Mouse (Mus musculus) kidney, adult 2 months (tissue): Measurements from ENCODE around the gene Havcr2. TPM values are rescaled to one million over a fixed set of nuclear protein-coding genes. Genes with fewer than 3 reads are reported as not detected.

Experiments
- DNase-seq: peaks from one replicate; pipeline ENCODE4 v3.0.0; 2021
- H3K27ac ChIP-seq: fragments of 200-500 bp; 2 replicates; pipeline ENCODE4 v1.5.1; 2012; ENCODE audit warnings: low read depth, low read length, control low read depth, inconsistent platforms; ENCODE audit not compliant: insufficient read depth
- H3K27me3 ChIP-seq: fragments of 200-500 bp; replicated peaks from 2 replicates; pipeline ENCODE4 v1.6.1; 2012; ENCODE audit warnings: mild to moderate bottlenecking, moderate library complexity, low read length, inconsistent platforms; ENCODE audit not compliant: control insufficient read depth, insufficient read depth
- H3K36me3 ChIP-seq: fragments of 200-500 bp; 2 replicates; pipeline ENCODE4 v1.6.1; 2012; ENCODE audit warnings: mild to moderate bottlenecking, moderate library complexity, low read length, inconsistent platforms; ENCODE audit not compliant: control insufficient read depth, insufficient read depth
- H3K4me1 ChIP-seq: fragments of 200-500 bp; 2 replicates; pipeline ENCODE4 v1.6.1; 2011; ENCODE audit warnings: low read length; ENCODE audit not compliant: control insufficient read depth, insufficient read depth
- H3K4me3 ChIP-seq: fragments of 200-500 bp; 2 replicates; pipeline ENCODE4 v1.5.1; 2011; ENCODE audit warnings: mild to moderate bottlenecking, low read depth, low read length, control low read depth; ENCODE audit not compliant: insufficient read depth
- CTCF ChIP-seq: fragments of 200-500 bp; conservative IDR thresholded peaks from 2 replicates; pipeline ENCODE4 v1.5.1; 2011; ENCODE audit warnings: low read depth, mild to moderate bottlenecking, control low read depth, low read length, moderate library complexity, mixed read lengths; ENCODE audit not compliant: insufficient read depth, insufficient read length
- POLR2A ChIP-seq: fragments of 200-500 bp; IDR thresholded peaks from one replicate; pipeline ENCODE4 v1.6.1; 2011; ENCODE audit warnings: low read depth, low read length, control low read depth
- WGBS: fragments of 180-500 bp; shearing (Covaris S2); methylation state at CpG from one replicate; pipeline ENCODE4 v1.1.7; 2018; 5-methylcytosine and 5-hydroxymethylcytosine counted together
- polyA plus RNA-seq: library from polyadenylated mRNA; depleted of rRNA; stranded (reverse); fragments of >200 nt; gene quantifications from 2 replicates; pipeline ENCODE4 v1.2.3, GENCODE M21; 2012

The Havcr2 gene
- polyA plus RNA-seq, 1 experiment: 0.25 TPM

- no peak for TF ChIP-seq POLR2A
- TF ChIP-seq CTCF: no peak
- Histone ChIP-seq H3K4me1 (no peaks in the 10 kb centered on the region), H3K36me3 (no peaks in the 10 kb centered on the region), H3K4me3 (no peak overlapping the region), H3K27ac (no peak overlapping the region), H3K27me3 (no peaks in the 10 kb centered on the region)
- no peak for DNase-seq
- WGBS: 89% methylated on average over 2 of the region's 2 CpGs
These were observed 24.6 kb upstream of the Havcr2 start for GRCm38 (mm10) chr11:46430123-46430522.

- Histone ChIP-seq H3K27me3 (no peaks in the 10 kb centered on the region), H3K4me1 (no peaks in the 10 kb centered on the region), H3K36me3 (no peaks in the 10 kb centered on the region), H3K4me3 (no peak overlapping the region), H3K27ac (no peak overlapping the region)
- DNase-seq: peak; percentile 75
- WGBS: 25% methylated on average over 3 of the region's 3 CpGs
- TF ChIP-seq CTCF (peak; percentile 90), POLR2A (no peak)
These were observed 23.6 kb upstream of the Havcr2 start for GRCm38 (mm10) chr11:46431129-46431528.

GRCm38 (mm10) chr11:46435363-46435762 is 19.4 kb upstream of the Havcr2 start:
- no peak overlapping the region for H3K4me3 ChIP-seq
- no peak for TF ChIP-seq POLR2A
- no peak overlapping the region for H3K27ac ChIP-seq
- H3K27me3 ChIP-seq: no peaks in the 10 kb centered on the region
- H3K36me3 ChIP-seq: no peaks in the 10 kb centered on the region
- H3K4me1 ChIP-seq: no peaks in the 10 kb centered on the region
- DNase-seq: no peak

GRCm38 (mm10) chr11:46436760-46437458 is 17.8 kb upstream of the Havcr2 start, which contains the start of gene Med7:
Med7 (plus strand) TSS chr11:46436925.
- Histone ChIP-seq H3K27me3 (no peaks in the 10 kb centered on the region), H3K4me1 (no peaks in the 10 kb centered on the region), H3K36me3 (0 out of 2 replicates have a peak, but pooled peaks cover 1% of the 10 kb centered on the region), H3K4me3 (peak within 1 kb of the TSS; percentile 91), H3K27ac (peak within 1 kb of the TSS; percentile 90)
- no peak for TF ChIP-seq CTCF
- TF ChIP-seq POLR2A: no peak
- DNase-seq: peak; percentile 98
- WGBS: under 1% methylated on average over 59 of the region's 59 CpGs

GRCm38 (mm10) chr11:46437459-46438000 is 17.2 kb upstream of the Havcr2 start:
- 1% methylated on average over 23 of the region's 23 CpGs for WGBS
- H3K36me3 ChIP-seq: 0 out of 2 replicates have a peak, but pooled peaks cover 1% of the 10 kb centered on the region
- no peak for DNase-seq
- peak overlapping the region; percentile 91 for H3K4me3 ChIP-seq
- TF ChIP-seq CTCF (no peak), POLR2A (no peak)
- H3K4me1 ChIP-seq: no peaks in the 10 kb centered on the region
- no peaks in the 10 kb centered on the region for H3K27me3 ChIP-seq
- peak overlapping the region; percentile 90; the same call in 1 of the 2 replicates for H3K27ac ChIP-seq

GRCm38 (mm10) chr11:46439005-46439543 is 15.7 kb upstream of the Havcr2 start:
- Histone ChIP-seq H3K27me3 (no peaks in the 10 kb centered on the region), H3K27ac (no peak overlapping the region), H3K4me1 (no peaks in the 10 kb centered on the region), H3K36me3 (0 out of 2 replicates have a peak, but pooled peaks cover 1% of the 10 kb centered on the region), H3K4me3 (no peak overlapping the region)
- WGBS: 77% methylated on average over 5 of the region's 5 CpGs
- TF ChIP-seq CTCF (no peak), POLR2A (no peak)
- DNase-seq: no peak

GRCm38 (mm10) chr11:46441774-46442173 is 13.0 kb upstream of the Havcr2 start:
- Histone ChIP-seq H3K4me3 (no peak overlapping the region), H3K27me3 (no peaks in the 10 kb centered on the region), H3K36me3 (0 out of 2 replicates have a peak, but pooled peaks cover 3% of the 10 kb centered on the region), H3K27ac (no peak overlapping the region), H3K4me1 (no peaks in the 10 kb centered on the region)
- WGBS: 84% methylated on average over 1 of the region's 1 CpGs
- DNase-seq: no peak
- TF ChIP-seq CTCF (no peak), POLR2A (no peak)

- Histone ChIP-seq H3K4me1 (no peaks in the 10 kb centered on the region), H3K27ac (no peak overlapping the region), H3K4me3 (no peak overlapping the region), H3K27me3 (no peaks in the 10 kb centered on the region), H3K36me3 (0 out of 2 replicates have a peak, but pooled peaks cover 3% of the 10 kb centered on the region)
- 81% methylated on average over 1 of the region's 1 CpGs for WGBS
- no peak for TF ChIP-seq CTCF
- no peak for TF ChIP-seq POLR2A
- peak; percentile 8 for DNase-seq
These were observed 11.6 kb upstream of the Havcr2 start for GRCm38 (mm10) chr11:46443152-46443551.
